Mouse (Mus musculus): ENCODE results near the gene Ncr1.

GRCm38 (mm10) chr7:4300166-4300565 lies 37.4 kb upstream of the Ncr1 start:
- TF ChIP-seq CTCF (conservative IDR thresholded peaks at IDR 0.05; ENCODE audit: low read length), result no peak
- no peak for TF ChIP-seq POU5F1 (IDR thresholded peaks at IDR 0.05; ENCODE audit: borderline replicate concordance, low read length)
- no peak for TF ChIP-seq NANOG (IDR thresholded peaks at IDR 0.05; ENCODE audit: borderline replicate concordance, low read length)

Data from E14TG2a.4 (cell line).